Mouse (Mus musculus): ENCODE results near the gene Ntn3. TPM values are rescaled to one million over a fixed set of nuclear protein-coding genes. Genes with fewer than 3 reads are reported as not detected.
A peak's percentile ranks its signal among the peaks of the same experiment; 100 is the strongest.

Ntn3 gene
- polyA plus RNA-seq, 1 experiment from 2014 or later: 2.8 TPM

DNA sequence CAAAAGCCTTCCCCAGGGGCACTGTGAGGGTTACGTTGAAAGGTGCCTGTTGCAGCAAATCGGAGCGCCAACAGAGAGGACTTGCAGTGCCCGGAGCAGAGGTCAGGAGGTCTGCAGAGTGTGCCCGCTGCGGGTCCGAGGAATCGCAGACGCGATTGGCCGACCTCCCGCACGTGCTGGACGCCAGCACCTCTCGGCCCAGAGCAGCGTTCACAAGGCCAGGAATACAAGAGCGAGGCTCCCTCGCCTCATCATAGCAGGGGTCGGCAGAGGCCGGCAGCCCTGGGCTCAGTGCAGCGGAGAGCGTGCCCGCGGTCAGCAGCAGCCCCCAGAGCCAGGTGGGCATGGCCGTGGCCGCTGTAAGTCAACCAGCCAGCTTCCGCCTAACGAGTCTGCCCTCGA lies 689 bp downstream of the Ntn3 start:
- Histone ChIP-seq H3K9ac (ENCODE audit: low read length) (peak overlapping the region; percentile 71), H3K9me3 (ENCODE audit: control insufficient read depth, low read length) (no peaks in the 10 kb centered on the region), H3K27me3 (ENCODE audit: control insufficient read depth, insufficient read depth, low read length) (peaks cover 3% of the 10 kb centered on the region; the same call in 1 of the 2 replicates), H3K4me2 (replicated peaks; ENCODE audit: low read depth) (peak overlapping the region; percentile 95), H3K36me3 (ENCODE audit: control insufficient read depth, insufficient read depth, low read length) (no peaks in the 10 kb centered on the region), H3K4me3 (ENCODE audit: low read depth, low read length) (peak overlapping the region; percentile 41), H3K27ac (replicated peaks) (peak overlapping the region; percentile 87), H3K4me1 (replicated peaks; ENCODE audit: control insufficient read depth, insufficient read depth) (peaks cover 25% of the 10 kb centered on the region)
- ATAC-seq (ENCODE audit: low FRiP score, low TSS enrichment): 0 out of 2 replicates have a peak, but pooled peaks have one; percentile 0
- TF ChIP-seq EP300 (optimal IDR thresholded peaks at IDR 0.05): no peak
- no peak for TF ChIP-seq CTCF (IDR thresholded peaks at IDR 0.05; ENCODE audit: low read depth)
- peak; percentile 26 for DNase-seq (ENCODE audit: low spot score)
- 5% methylated on average over 29 of the region's 29 CpGs for WGBS

GRCm38 (mm10) chr17:24207768-24208640 lies 1.3 kb downstream of the Ntn3 start:
- no peaks in the 10 kb centered on the region for H3K9me3 ChIP-seq (ENCODE audit: control insufficient read depth, low read length)
- no peaks in the 10 kb centered on the region for H3K36me3 ChIP-seq (ENCODE audit: control insufficient read depth, insufficient read depth, low read length)
- H3K4me2 ChIP-seq (replicated peaks; ENCODE audit: low read depth): peak overlapping the region; percentile 95
- no peak for TF ChIP-seq CTCF (IDR thresholded peaks at IDR 0.05; ENCODE audit: low read depth)
- no peak for TF ChIP-seq EP300 (optimal IDR thresholded peaks at IDR 0.05)
- peaks cover 25% of the 10 kb centered on the region for H3K4me1 ChIP-seq (replicated peaks; ENCODE audit: control insufficient read depth, insufficient read depth)
- peak overlapping the region; percentile 71 for H3K9ac ChIP-seq (ENCODE audit: low read length)
- no peak for ATAC-seq (ENCODE audit: low FRiP score, low TSS enrichment)
- H3K27ac ChIP-seq (replicated peaks): peak overlapping the region; percentile 87
- peak overlapping the region; percentile 41 for H3K4me3 ChIP-seq (ENCODE audit: low read depth, low read length)
- WGBS: 72% methylated on average over 34 of the region's 34 CpGs
- DNase-seq (ENCODE audit: low spot score): no peak
- H3K27me3 ChIP-seq (ENCODE audit: control insufficient read depth, insufficient read depth, low read length): peaks cover 3% of the 10 kb centered on the region; the same call in 1 of the 2 replicates

- Histone ChIP-seq H3K4me3 (ENCODE audit: low read depth, low read length) (peak overlapping the region; percentile 30), H3K9me3 (ENCODE audit: control insufficient read depth, low read length) (no peaks in the 10 kb centered on the region), H3K9ac (ENCODE audit: low read length) (peak overlapping the region; percentile 38; the same call in 1 of the 2 replicates), H3K27ac (replicated peaks) (no peak overlapping the region; the same call in 1 of the 2 replicates), H3K4me1 (replicated peaks; ENCODE audit: control insufficient read depth, insufficient read depth) (peaks cover 22% of the 10 kb centered on the region), H3K36me3 (ENCODE audit: control insufficient read depth, insufficient read depth, low read length) (no peaks in the 10 kb centered on the region), H3K4me2 (replicated peaks; ENCODE audit: low read depth) (peak overlapping the region; percentile 95), H3K27me3 (ENCODE audit: control insufficient read depth, insufficient read depth, low read length) (peaks cover 3% of the 10 kb centered on the region; the same call in 1 of the 2 replicates)
- ATAC-seq (ENCODE audit: low FRiP score, low TSS enrichment): no peak
- WGBS: 5% methylated on average over 62 of the region's 62 CpGs
- DNase-seq (ENCODE audit: low spot score): peak; percentile 66
- TF ChIP-seq EP300 (optimal IDR thresholded peaks at IDR 0.05): no peak
- TF ChIP-seq CTCF (IDR thresholded peaks at IDR 0.05; ENCODE audit: low read depth): peak; percentile 44
These were observed 2.6 kb downstream of the Ntn3 start for GRCm38 (mm10) chr17:24206451-24207351.

GRCm38 (mm10) chr17:24205908-24206361 lies 3.4 kb downstream of the Ntn3 start:
- H3K36me3 ChIP-seq (ENCODE audit: control insufficient read depth, insufficient read depth, low read length): no peaks in the 10 kb centered on the region
- TF ChIP-seq CTCF (IDR thresholded peaks at IDR 0.05; ENCODE audit: low read depth): no peak
- no peak for TF ChIP-seq EP300 (optimal IDR thresholded peaks at IDR 0.05)
- 11% methylated on average over 15 of the region's 15 CpGs for WGBS
- 0 out of 2 replicates have a peak overlapping the region, but pooled peaks have one; percentile 18 for H3K27ac ChIP-seq (replicated peaks)
- ATAC-seq (ENCODE audit: low FRiP score, low TSS enrichment) (0 out of 2 replicates have a peak, but pooled peaks have one; percentile 0), DNase-seq (ENCODE audit: low spot score) (no peak)
- H3K9me3 ChIP-seq (ENCODE audit: control insufficient read depth, low read length): no peaks in the 10 kb centered on the region
- peaks cover 17% of the 10 kb centered on the region for H3K4me1 ChIP-seq (replicated peaks; ENCODE audit: control insufficient read depth, insufficient read depth)
- H3K27me3 ChIP-seq (ENCODE audit: control insufficient read depth, insufficient read depth, low read length): peaks cover 3% of the 10 kb centered on the region; the same call in 1 of the 2 replicates
- H3K9ac ChIP-seq (ENCODE audit: low read length): peak overlapping the region; percentile 68
- H3K4me2 ChIP-seq (replicated peaks; ENCODE audit: low read depth): peak overlapping the region; percentile 95
- H3K4me3 ChIP-seq (ENCODE audit: low read depth, low read length): peak overlapping the region; percentile 60

DNA sequence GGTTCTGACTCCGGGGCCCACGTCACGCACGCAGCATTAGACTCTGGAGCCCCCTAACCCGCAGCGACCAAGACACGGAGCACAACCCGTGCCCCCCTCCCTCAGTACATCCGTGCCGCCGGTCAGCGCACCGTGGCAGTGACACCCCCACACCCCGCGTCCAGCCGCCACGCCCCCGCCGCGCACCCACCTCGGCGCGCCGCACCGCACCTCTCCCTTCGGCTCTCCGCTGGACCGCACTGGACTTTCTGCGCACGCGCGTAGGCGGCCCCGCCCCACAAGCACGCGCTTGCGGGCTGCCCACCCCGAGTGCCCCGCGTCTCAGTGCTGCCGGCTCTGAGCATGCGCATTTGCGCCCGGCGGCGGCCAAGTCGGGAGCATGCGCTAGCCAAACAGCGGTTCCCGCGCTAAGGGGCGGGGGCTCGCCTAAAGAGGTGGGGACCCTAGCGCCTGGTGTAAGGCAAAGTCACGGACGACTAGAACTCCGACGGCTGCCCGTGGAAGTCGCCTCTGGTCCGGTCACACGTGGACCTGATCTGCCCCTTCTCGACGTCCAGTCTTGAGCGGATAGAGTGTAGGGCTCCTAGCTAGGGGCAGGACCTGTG lies 3.9 kb downstream of the Ntn3 start, which contains the start of gene Tbc1d24:
Gene Tbc1d24 (minus strand): TSS at position 279 of the 605 bp plus-strand sequence.
- peak; percentile 86 for DNase-seq (ENCODE audit: low spot score)
- peak within 1 kb of the TSS; percentile 60 for H3K4me3 ChIP-seq (ENCODE audit: low read depth, low read length)
- TF ChIP-seq EP300 (optimal IDR thresholded peaks at IDR 0.05): no peak
- no peak for TF ChIP-seq CTCF (IDR thresholded peaks at IDR 0.05; ENCODE audit: low read depth)
- H3K27me3 ChIP-seq (ENCODE audit: control insufficient read depth, insufficient read depth, low read length): peaks cover 3% of the 10 kb centered on the region; the same call in 1 of the 2 replicates
- peaks cover 17% of the 10 kb centered on the region for H3K4me1 ChIP-seq (replicated peaks; ENCODE audit: control insufficient read depth, insufficient read depth)
- H3K36me3 ChIP-seq (ENCODE audit: control insufficient read depth, insufficient read depth, low read length): no peaks in the 10 kb centered on the region
- peak within 1 kb of the TSS; percentile 36 for H3K27ac ChIP-seq (replicated peaks)
- ATAC-seq (ENCODE audit: low FRiP score, low TSS enrichment): peak; percentile 66
- H3K9me3 ChIP-seq (ENCODE audit: control insufficient read depth, low read length): no peaks in the 10 kb centered on the region
- peak within 1 kb of the TSS; percentile 95 for H3K4me2 ChIP-seq (replicated peaks; ENCODE audit: low read depth)
- H3K9ac ChIP-seq (ENCODE audit: low read length): peak within 1 kb of the TSS; percentile 68
- whole genome bisulfite sequencing: 1% methylated on average over 42 of the region's 65 CpGs
